Mouse (Mus musculus) retina, postnatal 1 day (tissue): ENCODE measurements around the gene Spsb3.

ENCODE experiments used
- DNase-seq: peaks from one replicate; pipeline ENCODE4 v3.0.0-alpha.2; 2012

Spsb3 gene

DNA sequence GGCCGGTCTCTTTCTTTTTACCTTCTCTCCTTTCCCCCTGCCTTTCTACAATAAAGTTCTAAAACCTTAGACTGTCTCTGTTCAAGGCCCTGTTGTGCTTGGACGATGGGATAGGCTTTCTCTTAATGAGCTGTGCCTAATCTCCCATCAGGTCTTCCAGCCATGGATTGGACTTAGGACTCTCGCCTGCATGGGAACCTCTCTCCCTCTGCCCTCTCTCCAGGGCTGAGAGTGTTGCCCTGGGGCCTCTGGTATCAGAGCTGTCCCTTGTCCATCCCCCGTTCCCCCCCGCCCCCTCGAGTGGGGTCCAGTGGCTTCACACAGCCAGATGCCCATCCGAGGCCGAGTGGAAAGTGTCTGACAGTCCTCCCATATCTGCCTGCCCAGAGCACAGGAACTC, 11.5 kb upstream of the Spsb3 start:
- DNase-seq = no peak

DNA sequence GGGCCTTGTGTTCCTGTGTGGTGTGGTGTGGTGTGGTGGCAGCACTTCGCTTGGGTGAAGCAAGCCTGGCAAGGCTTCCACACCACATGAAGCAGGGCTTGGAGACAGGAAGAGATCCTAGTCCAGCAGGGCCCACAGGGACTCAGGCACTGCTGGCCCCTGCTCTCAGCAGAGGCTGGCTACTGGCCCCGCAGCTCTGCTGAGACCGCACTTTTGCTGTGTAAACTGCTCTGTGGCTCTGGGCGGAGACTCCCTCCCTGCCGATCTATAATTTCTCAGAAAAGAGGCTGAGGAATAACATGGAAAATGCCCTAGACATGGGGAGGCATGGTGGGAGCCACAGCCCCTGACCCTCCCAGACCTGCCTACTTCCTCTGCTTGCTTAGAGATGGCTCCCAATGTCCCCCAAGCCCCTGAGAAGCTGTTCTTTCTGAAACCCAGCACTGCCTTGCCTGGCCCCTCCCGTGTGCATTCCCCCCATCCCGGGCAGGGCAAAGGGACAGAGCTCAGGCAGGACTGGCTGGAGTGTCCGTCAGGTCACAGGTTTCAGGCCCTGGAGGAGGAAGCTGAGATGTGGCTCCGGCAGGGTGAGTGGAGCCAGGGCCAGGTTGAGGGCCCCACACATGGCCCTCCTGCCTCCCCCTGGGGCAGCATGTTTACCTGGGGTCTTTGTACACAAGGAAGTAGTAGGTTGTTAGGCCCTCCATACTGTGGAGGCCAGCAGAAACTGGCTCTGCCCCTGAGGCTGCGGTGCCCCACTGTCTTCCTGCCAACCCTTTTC, 8.9 kb upstream of the Spsb3 start:
- DNase-seq = no peak

DNA sequence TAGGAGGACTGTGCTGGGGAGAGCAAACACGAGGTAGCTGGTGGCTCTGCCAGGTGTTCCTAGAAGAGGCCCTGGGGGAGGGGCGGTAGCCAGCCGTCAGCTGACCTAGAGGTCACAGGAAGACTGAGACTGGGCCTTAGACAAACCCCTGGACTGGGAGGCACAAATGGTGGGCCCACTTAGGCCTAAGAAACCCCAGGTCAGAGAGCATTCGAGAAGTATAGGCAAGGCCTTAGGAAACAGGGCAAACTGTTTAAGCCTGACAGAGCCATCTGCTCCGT, 8.4 kb upstream of the Spsb3 start:
- DNase-seq = no peak

DNA sequence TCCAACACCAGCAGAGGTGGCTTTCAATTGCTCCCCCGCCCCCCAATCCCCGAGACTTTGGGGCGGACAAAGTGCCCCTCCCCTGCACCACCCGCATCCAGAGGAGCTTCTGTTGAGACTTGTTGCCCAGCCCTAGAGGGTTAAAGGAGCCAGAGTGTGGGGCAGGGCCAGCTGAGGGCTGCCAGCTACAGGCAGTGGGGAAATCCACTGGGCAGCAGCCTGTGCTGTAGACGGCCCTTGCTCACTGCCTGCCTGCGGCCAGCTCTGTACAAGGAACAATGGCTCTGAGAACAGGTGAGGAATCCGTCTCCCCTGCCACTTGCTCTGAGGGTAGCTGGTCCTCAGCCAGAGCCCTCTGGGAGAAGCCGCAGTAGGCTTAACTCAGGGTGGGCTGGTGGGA, 7.9 kb upstream of the Spsb3 start:
- DNase-seq = no peak

DNA sequence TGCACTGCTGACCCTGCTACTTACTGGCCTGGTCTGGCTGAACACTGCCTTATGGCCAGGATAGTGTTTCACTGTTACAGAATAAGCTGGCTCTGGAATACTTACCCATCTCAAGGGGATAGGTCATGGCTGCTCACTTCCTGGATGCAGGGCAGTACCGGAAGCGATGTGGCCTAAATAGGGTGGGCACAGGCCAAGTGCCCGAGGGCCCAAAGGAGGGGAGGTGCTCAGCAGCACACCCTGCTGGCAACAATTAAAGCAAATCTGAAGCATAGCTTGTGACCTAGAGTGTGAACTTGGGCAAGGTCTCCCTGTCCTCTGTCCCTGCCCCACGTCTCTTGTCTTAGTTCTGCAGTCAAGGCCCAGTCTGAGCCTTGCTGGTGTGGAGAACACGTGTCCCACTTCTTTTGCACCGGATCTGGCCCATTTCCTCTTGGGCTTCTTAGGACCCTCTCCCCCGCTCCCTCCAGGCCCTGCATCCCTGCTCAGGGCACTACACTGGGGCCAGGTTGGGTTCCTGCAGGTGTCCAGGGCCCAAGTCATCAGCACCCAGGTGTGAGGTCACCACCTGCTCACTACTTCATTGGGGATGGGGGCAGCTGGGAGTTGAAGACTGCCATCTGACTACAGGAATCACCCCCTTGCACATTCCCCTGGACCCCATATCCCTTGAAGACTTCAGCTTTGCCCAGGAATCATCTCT, 4.6 kb upstream of the Spsb3 start:
- DNase-seq = peak; percentile 79

DNA sequence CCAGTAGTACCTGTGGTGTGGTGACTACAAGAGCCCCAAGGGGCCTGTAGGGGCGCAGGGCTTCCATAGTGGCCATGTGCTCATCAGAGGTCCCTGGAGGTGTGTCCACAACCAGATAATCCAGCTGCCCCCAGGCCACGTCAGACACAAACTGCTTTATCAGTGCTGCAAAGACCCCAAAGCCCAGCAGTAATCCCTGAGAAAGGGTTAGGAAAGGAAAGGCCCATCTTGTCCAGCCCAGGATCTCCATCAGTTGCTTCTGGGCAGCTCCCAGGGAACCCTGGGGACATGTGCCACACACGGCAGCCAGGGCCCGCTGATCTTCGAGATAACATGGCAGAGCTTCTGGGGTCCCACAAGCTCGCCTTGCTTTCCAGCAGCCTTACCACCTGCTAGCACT, 2.1 kb upstream of the Spsb3 start:
- DNase-seq = no peak

DNA sequence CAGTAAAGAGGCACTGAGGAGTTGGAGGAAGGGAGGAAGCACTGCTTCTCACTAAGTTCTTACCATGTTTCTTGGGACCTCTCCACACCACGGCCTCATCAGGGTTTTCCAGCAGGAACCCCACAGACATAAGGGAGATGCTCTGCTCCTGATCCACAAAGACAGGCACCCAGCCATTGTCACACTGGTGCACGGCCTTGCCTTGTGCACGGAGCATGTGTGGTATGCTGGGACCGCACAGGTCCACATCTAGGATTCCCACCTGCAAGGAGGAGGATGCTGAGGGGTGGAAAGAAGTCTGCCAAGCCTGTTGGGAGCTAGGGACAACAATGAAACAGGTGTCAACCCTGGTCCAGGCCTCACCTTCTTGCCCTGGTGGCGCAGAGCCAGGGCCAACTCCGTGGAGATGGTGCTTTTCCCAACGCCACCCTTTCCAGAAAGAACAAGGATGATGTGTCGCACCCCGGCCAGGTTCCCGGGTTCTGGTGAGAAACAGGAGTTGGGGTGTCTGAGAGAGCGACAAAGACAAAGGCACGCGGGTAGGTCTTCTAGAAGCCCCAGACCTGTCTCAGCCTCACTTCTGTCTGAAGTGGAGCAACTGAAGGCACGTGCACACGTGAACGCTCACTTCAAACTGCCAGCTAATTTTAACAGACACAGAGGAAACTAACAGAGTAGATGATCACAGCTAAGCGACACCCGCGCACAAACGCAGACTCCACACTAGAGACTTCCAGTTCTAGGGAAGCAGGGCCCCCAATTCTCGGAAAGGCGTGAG, 898 bp upstream of the Spsb3 start:
- DNase-seq = no peak

DNA sequence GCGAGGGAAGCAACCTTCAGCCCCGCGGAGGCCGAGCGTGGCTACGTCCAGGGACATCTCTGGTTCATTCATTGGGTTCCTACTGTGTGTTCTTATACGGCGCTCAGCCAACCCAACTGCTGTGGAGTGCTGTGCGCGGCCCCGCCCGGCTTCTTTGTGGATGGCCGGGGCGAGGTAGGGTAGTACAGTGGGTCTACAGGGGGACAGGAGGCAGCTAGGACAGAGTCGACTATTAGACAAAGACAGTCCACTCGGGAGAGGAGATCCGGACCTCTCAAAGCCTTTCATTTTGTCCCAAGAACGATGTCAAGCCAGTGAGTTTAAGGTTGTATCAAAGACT, 459 bp downstream of the Spsb3 start:
- DNase-seq = no peak

DNA sequence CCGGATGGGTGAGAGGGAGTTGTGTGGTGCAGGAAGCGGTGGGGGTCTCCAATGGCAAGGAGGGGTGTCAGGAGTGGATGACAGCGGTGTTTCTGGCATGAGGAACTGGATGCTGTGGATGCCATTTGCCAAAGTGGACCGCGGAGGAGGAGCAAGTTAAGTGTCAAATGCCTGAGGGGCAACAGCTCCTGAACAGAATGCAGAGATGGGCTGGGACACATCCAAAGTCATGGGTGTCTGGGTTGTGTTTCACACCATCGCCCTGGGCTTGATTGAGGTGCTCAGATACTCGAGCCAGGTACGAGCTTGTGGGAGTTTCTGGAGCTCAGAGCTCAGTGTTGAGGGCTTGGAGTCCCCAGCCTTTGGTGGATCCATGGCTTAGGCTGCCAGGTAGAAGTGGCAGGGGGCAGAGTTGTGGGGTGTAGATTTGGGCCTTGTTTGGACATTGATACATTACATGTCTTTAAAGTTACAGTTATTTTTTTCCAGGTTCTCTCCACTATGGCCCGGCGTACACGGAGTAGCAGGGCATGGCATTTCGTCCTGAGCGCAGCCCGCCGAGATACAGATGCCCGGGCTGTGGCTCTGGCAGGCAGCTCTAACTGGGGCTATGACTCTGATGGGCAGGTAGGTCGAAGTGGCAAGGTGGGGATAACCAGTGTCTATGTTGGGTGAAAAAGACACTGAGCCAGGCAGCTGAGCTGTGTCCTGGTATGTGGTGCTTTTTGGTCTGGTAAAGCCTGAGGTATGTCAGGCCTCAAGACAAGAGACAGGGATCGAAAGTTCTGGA, 1.0 kb downstream of the Spsb3 start:
- no peak for DNase-seq

DNA sequence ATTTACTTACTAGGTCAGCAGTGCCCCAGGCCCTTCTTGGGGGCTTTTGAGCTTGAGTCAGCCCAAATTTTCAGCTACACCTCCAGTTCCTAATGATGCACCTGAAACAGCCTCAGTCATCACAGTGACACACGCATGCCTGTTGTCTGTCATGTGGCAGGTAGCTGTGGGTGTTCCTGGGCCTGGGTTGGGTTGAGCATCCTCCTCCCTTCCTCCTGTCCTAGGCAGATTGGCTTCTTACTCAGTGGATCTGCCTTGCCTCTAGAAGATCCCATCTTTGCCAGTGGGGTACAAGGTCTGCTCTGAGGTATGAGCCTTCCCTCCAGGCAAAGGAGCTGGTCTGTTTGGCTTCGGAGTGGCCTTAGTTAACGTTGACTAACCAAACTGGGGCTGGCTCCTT, 2.4 kb downstream of the Spsb3 start:
- no peak for DNase-seq

DNA sequence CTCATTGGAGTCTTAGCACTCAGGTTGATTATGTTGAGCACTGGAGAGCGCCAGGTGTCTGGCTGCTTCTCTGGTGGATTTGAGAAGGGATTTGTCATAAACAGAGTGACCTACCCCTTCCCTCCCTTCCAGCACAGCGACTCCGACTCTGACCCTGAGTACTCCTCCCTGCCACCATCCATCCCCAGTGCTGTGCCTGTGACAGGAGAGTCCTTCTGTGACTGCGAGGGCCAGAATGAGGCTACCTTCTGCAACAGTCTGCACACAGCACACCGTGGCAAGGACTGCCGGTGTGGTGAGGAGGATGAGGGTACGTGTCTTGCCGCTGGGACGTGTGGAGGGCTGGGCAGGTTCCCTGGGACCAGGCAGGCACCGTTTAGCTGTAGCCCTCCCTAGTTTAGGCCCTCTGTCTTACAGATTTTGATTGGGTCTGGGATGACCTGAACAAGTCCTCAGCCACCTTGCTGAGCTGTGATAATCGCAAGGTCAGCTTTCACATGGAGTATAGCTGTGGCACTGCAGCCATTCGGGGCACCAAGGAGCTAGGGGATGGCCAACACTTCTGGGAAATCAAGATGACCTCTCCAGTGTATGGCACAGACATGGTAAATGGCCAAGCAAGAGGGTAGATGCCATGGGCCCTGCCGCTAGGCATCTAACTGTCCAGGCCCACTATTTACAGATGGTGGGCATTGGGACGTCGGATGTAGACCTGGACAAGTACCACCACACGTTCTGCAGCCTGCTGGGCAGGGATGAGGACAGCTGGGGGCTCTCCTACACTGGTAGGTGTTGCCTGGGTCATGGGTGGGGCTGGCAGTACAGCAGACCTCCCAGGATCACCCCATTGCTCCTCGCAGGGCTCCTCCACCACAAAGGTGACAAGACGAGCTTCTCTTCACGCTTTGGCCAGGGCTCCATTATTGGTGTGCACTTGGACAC, 4.0 kb downstream of the Spsb3 start:
- DNase-seq = no peak

DNA sequence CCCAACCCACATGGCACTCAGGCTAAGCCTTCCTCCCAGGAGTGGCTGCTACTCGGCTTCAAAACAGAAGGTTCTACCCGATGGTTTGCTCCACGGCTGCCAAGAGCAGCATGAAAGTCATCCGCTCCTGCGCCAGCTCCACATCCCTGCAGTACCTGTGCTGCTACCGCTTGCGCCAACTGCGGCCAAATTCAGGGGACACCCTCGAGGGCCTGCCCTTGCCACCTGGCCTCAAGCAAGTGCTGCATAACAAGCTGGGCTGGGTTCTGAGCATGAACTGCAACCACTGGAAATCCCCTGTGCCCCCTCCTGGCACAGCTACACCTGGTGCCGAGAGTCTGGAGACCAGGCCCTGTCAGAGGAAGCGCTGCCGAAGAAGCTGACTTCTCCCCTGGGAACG, 4.9 kb downstream of the Spsb3 start:
- DNase-seq = no peak

DNA sequence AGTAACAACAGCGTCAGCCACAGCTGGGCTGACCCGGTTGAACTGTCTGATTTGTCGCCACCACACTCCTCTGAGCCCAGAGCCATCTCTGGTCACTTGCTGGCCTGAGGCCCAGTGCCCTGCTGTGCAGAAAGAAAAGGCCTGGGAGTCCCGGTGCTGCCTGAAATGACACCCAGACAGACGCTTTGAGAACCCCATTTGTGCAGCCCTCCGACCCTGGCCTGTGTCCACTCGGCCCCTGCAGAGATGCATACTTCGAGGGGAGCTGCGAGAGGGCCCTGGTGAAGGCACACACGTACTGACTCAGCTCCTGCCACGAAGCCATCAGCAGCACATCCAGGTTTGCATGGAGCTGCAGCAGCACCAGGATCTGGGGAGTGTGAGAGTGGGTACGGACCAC, 6.3 kb downstream of the Spsb3 start:
- DNase-seq = no peak

DNA sequence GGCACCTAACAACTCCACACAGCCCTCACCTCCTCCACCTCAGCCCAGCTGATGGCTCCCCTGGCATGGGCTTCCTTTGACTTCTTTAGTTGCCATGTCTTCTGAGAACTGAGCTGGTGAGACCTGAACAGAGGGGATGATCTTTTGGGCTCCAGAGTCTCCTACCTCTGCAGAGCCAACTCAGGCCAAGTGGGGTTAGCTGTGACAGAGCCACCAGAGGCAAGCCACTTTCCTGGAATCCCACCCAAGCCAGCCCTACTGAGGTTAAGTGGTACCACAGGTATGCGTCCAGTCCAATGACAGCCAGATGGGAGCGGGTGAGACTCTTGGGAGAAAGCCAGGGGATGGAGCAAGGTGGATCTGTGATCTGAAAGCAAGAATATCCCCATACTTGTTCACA, 6.8 kb downstream of the Spsb3 start:
- DNase-seq = no peak

DNA sequence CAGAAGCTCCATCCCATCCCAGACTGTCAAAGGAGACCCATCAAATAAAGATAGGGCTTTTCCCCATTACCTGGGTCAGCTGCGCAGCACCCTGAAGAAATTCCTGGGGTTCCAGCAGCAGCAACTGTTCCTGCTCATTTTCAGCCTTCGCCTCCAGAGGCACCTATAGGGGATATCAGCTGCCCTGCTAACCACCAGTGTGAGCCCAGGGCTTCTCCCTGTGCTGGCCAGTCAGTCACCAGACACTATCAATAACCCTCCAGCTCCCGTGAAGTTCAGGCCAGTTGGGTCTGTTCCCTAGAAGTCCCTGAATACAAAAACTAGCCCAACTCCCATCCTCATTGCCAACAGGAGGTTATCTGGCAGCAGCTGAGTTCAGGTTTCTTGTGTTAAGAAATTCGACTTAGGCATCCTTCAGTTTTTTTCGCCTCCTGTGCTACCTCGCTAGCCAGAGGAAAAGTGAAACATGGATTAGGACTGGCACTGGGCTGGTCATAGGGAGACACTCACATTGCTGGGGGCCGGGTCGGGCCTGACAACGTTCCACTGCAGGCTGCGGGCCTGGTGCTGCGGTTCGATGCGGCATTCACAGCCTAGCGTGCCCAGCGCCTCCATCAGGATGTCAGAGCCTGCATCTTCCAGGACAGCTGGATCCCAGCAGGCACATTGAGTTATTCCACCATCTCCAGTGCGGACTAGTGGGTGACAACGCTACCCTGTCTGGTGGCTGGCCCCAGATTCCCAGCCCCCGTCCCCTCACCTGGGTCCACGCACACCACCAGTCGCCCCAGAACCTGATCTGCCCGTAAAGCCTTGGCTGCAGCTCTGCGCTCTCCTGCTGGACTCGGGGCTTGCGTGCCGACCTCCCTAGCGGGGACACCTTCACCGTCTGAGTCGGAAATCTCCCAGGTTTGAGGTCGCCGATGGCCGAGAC, 7.9 kb downstream of the Spsb3 start:
- DNase-seq = no peak

DNA sequence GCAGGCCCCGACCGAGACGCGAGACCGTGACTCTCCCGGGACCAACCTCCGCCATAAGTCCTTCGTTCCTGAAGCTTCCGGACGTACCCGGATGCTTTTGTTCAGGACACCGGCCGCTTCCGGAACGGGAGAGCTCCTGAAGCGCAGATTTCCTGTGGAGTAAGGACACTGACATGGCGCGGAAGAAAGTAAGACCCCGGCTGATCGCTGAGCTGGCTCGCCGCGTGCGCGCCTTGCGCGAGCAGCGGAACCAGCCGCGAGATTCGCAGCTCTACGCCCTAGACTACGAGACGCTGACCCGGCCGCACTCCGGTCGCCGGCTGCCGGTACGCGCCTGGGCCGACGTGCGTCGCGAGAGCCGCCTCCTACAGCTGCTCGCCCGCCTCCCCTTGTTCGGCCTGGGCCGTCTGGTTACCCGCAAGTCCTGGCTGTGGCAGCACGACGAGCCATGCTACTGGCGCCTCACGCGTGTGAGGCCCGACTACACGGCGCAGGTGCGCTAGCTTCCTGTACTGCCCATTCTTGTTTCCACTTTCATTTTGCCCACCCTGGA, 8.6 kb downstream of the Spsb3 start, which contains the start of the genes Eme2 and Mrps34:
Gene Eme2 (minus strand): TSS at position 93 of the 553 bp plus-strand sequence.
Gene Mrps34 (plus strand): TSS at position 122 of the 553 bp plus-strand sequence.
- peak; percentile 95 for DNase-seq

DNA sequence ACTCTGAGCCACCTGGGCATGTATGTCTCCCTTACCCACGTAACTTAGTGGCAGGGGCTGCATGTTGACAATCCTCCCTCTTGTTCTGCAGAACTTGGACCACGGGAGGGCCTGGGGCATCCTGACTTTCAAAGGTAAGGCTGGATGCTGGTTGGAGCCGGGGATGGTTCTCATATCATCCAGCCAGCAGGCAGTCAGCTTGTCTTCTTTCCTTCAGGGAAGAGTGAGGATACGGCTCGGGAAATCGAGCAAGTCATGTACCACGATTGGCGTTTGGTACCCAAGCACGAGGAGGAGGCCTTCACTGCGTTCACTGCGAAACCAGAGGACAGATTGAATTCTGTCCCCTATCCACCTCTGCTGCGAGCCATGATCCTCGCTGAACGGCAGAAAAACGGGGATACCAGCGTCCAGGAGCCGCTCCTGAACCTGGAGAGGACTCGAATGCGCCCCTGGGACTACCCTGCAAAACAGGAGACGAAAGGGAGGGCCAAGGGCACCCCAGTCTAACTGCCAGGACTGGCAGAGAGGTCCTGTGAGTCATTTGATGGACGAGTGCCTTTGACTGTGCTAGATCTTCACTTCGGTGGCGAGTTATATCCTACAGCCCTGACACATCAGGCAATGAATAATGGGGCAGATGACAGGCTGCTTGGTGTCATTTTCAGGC, 9.3 kb downstream of the Spsb3 start:
- no peak for DNase-seq

DNA sequence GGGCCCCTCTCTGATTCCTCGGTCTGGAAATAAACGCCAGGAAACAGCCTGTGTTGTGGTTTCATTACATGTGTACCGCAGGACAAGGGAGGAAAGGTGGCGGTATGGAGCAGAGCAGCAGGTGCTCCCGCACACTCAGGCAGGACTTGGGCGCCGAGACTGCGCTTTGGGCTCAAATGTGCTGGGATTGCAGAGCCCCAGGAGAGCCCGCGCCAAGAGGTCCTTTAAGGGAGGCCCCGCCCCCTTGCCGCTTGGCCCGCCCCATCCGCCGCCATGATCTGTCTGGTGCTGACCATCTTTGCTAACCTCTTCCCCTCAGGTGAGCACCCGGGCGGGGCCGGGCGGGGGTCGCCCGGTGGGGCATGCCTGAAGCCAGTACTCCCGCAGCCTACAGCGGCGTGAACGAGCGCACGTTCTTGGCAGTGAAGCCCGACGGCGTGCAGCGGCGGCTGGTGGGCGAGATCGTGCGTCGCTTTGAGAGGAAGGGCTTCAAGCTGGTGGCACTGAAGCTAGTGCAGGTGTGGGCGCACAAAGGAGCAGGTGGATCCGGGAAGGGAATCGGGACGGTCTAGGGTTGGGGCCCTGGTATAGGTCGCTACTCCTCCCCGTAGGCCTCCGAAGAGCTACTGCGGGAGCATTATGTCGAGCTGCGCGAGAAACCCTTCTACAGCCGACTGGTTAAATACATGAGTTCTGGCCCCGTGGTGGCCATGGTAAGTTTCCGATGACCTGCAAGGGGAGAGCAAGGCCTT, 10.0 kb downstream of the Spsb3 start, which contains the start of gene Nme3:
Gene Nme3 (plus strand): TSS at position 260 of the 752 bp plus-strand sequence.
- peak; percentile 81 for DNase-seq

DNA sequence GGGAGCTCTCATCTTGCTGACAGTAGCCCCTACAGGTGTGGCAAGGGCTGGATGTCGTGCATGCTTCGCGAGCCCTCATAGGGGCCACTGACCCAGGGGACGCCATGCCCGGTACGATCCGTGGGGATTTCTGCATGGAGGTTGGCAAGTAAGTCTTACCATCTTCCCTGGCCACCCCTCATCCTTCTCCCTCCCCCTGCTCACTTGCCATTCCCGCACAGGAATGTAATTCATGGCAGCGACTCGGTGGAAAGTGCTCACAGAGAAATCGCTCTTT, 10.5 kb downstream of the Spsb3 start:
- no peak for DNase-seq
